Mouse (Mus musculus): ENCODE measurements around the gene Ttc9. TPM values are rescaled to one million over a fixed set of nuclear protein-coding genes. Genes with fewer than 3 reads are reported as not detected.

Gene Ttc9
- polyA plus RNA-seq, 1 experiment = not detected

DNA sequence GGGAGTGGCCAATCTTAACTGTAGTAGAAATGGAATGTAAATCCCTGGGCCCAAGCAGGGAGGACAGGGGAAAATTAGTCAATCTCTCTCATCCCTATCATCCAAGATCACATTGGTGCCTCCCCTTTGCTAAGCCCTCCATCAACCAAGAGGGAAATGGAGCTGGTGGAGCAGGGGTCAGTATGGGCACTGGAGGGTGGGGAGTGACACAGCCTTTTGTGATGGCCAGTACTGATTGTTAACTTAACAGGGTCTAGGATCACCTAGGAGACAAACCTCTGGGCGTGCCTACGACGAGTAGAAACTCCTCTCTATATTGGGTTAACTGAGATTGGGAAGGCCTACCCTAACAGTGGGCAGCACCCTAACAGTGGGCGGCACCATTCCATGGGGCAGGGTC lies 7.7 kb upstream of the Ttc9 start:
- H3K4me1 ChIP-seq (ENCODE audit: control insufficient read depth) = no peaks in the 10 kb centered on the region
- no peaks in the 10 kb centered on the region for H3K36me3 ChIP-seq (ENCODE audit: control insufficient read depth)
- H3K4me3 ChIP-seq (replicated peaks) = no peak overlapping the region
- TF ChIP-seq GATA1 (IDR thresholded peaks at IDR 0.05; ENCODE audit: low read length) (no peak), TAL1 (IDR thresholded peaks at IDR 0.05; ENCODE audit: low read length) (no peak)
- H3K27me3 ChIP-seq (ENCODE audit: control insufficient read depth) = peaks cover 10% of the 10 kb centered on the region
- no peaks in the 10 kb centered on the region for H3K9me3 ChIP-seq (ENCODE audit: control insufficient read depth, low read length)

GRCm38 (mm10) chr12:81626226-81626861 lies 4.7 kb upstream of the Ttc9 start:
- peaks cover 35% of the 10 kb centered on the region for H3K27me3 ChIP-seq (ENCODE audit: control insufficient read depth)
- no peaks in the 10 kb centered on the region for H3K9me3 ChIP-seq (ENCODE audit: control insufficient read depth, low read length)
- no peak overlapping the region for H3K4me3 ChIP-seq (replicated peaks)
- no peaks in the 10 kb centered on the region for H3K4me1 ChIP-seq (ENCODE audit: control insufficient read depth)
- no peaks in the 10 kb centered on the region for H3K36me3 ChIP-seq (ENCODE audit: control insufficient read depth)
- TF ChIP-seq TAL1 (IDR thresholded peaks at IDR 0.05; ENCODE audit: low read length) (no peak), GATA1 (IDR thresholded peaks at IDR 0.05; ENCODE audit: low read length) (no peak)

GRCm38 (mm10) chr12:81627426-81627825 lies 3.6 kb upstream of the Ttc9 start:
- H3K9me3 ChIP-seq (ENCODE audit: control insufficient read depth, low read length) = no peaks in the 10 kb centered on the region
- H3K36me3 ChIP-seq (ENCODE audit: control insufficient read depth) = no peaks in the 10 kb centered on the region
- H3K27me3 ChIP-seq (ENCODE audit: control insufficient read depth) = peaks cover 46% of the 10 kb centered on the region
- TF ChIP-seq TAL1 (IDR thresholded peaks at IDR 0.05; ENCODE audit: low read length) = no peak
- no peak for TF ChIP-seq GATA1 (IDR thresholded peaks at IDR 0.05; ENCODE audit: low read length)
- no peaks in the 10 kb centered on the region for H3K4me1 ChIP-seq (ENCODE audit: control insufficient read depth)
- H3K4me3 ChIP-seq (replicated peaks) = no peak overlapping the region

GRCm38 (mm10) chr12:81628091-81628490 lies 3.0 kb upstream of the Ttc9 start:
- H3K9me3 ChIP-seq (ENCODE audit: control insufficient read depth, low read length) = no peaks in the 10 kb centered on the region
- no peaks in the 10 kb centered on the region for H3K36me3 ChIP-seq (ENCODE audit: control insufficient read depth)
- TF ChIP-seq GATA1 (IDR thresholded peaks at IDR 0.05; ENCODE audit: low read length) (no peak), TAL1 (IDR thresholded peaks at IDR 0.05; ENCODE audit: low read length) (no peak)
- peaks cover 52% of the 10 kb centered on the region for H3K27me3 ChIP-seq (ENCODE audit: control insufficient read depth)
- no peak overlapping the region for H3K4me3 ChIP-seq (replicated peaks)
- no peaks in the 10 kb centered on the region for H3K4me1 ChIP-seq (ENCODE audit: control insufficient read depth)

- H3K4me3 ChIP-seq (replicated peaks) = no peak overlapping the region
- TF ChIP-seq GATA1 (IDR thresholded peaks at IDR 0.05; ENCODE audit: low read length) (no peak), TAL1 (IDR thresholded peaks at IDR 0.05; ENCODE audit: low read length) (no peak)
- H3K9me3 ChIP-seq (ENCODE audit: control insufficient read depth, low read length) = no peaks in the 10 kb centered on the region
- H3K36me3 ChIP-seq (ENCODE audit: control insufficient read depth) = no peaks in the 10 kb centered on the region
- peaks cover 58% of the 10 kb centered on the region for H3K27me3 ChIP-seq (ENCODE audit: control insufficient read depth)
- no peaks in the 10 kb centered on the region for H3K4me1 ChIP-seq (ENCODE audit: control insufficient read depth)
These were observed 532 bp upstream of the Ttc9 start for GRCm38 (mm10) chr12:81630520-81630914.

GRCm38 (mm10) chr12:81631661-81632401 lies 782 bp downstream of the Ttc9 start:
- Histone ChIP-seq H3K4me1 (ENCODE audit: control insufficient read depth) (no peaks in the 10 kb centered on the region), H3K27me3 (ENCODE audit: control insufficient read depth) (peaks cover 51% of the 10 kb centered on the region), H3K36me3 (ENCODE audit: control insufficient read depth) (no peaks in the 10 kb centered on the region), H3K9me3 (ENCODE audit: control insufficient read depth, low read length) (no peaks in the 10 kb centered on the region), H3K4me3 (replicated peaks) (no peak overlapping the region)
- no peak for TF ChIP-seq GATA1 (IDR thresholded peaks at IDR 0.05; ENCODE audit: low read length)
- no peak for TF ChIP-seq TAL1 (IDR thresholded peaks at IDR 0.05; ENCODE audit: low read length)

- peaks cover 50% of the 10 kb centered on the region for H3K27me3 ChIP-seq (ENCODE audit: control insufficient read depth)
These were observed 2.2 kb downstream of the Ttc9 start for GRCm38 (mm10) chr12:81633246-81633645.

DNA sequence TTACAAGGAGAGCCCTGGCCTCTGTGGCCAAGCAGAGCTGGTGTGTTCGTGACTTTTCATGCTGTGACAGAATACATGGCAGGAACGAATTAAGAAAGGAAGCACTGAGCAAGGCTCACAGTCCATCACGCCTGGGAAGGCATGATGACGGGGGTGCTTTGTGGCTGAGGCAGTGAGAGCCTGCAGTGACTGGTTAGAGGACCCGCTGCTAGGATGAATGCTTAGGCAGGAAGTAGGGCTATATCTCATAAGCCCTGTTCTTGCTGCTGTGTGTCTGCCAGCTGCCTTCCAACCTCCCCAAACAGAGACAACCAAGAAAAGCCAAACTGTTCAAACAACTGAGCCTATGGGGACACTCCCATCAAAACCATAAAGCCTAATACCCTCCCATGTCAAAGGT lies 9.6 kb downstream of the Ttc9 start:
- H3K4me1 ChIP-seq (ENCODE audit: control insufficient read depth) = no peaks in the 10 kb centered on the region
- no peak overlapping the region for H3K4me3 ChIP-seq (replicated peaks)
- H3K9me3 ChIP-seq (ENCODE audit: control insufficient read depth, low read length) = no peaks in the 10 kb centered on the region
- no peaks in the 10 kb centered on the region for H3K27me3 ChIP-seq (ENCODE audit: control insufficient read depth)
- TF ChIP-seq TAL1 (IDR thresholded peaks at IDR 0.05; ENCODE audit: low read length) = no peak
- TF ChIP-seq GATA1 (IDR thresholded peaks at IDR 0.05; ENCODE audit: low read length) = no peak
- no peaks in the 10 kb centered on the region for H3K36me3 ChIP-seq (ENCODE audit: control insufficient read depth)

More at GRCm38 (mm10) chr12:81633246-81633645, 2.2 kb downstream of the Ttc9 start:
- H3K36me3 ChIP-seq (ENCODE audit: control insufficient read depth) = no peaks in the 10 kb centered on the region
- no peaks in the 10 kb centered on the region for H3K9me3 ChIP-seq (ENCODE audit: control insufficient read depth, low read length)
- TF ChIP-seq TAL1 (IDR thresholded peaks at IDR 0.05; ENCODE audit: low read length) (no peak), GATA1 (IDR thresholded peaks at IDR 0.05; ENCODE audit: low read length) (no peak)
- H3K4me1 ChIP-seq (ENCODE audit: control insufficient read depth) = no peaks in the 10 kb centered on the region
- H3K4me3 ChIP-seq (replicated peaks) = no peak overlapping the region

DNA sequence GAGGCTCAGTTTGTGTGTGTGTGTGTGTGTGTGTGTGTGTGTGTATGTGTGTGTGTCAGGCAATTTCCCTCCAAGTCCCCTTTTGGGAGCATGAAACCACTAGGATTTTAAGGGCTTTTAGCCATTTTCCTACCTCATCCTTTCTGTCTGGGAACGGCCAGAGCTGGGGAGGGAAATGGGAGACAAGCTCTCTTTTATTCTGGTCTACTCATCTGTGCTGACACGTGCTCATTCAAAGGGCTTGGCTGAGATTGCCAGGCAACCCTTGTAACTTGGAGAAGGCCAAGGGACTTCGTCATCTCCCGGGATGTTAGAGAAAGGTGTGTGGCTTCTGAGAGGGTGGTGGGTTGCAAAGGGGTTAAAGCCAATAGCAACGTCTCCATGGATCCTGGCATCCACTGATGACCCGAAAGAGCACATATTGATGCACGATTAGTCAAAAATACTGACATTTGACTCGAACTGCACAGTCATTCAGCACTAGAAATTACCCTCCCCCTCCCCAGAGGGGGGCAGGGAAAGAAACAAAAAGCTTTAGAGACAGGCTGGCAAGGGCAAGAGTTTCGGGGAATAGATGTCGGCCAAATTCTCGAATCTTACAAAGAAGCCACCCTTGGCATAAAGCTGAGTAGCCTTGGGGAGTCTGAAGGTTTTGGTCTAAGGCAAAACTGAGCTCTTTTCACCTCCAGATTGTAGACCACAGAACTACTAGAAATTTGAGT lies 11.5 kb downstream of the Ttc9 start:
- Histone ChIP-seq H3K4me1 (ENCODE audit: control insufficient read depth) (no peaks in the 10 kb centered on the region), H3K4me3 (replicated peaks) (no peak overlapping the region), H3K27me3 (ENCODE audit: control insufficient read depth) (no peaks in the 10 kb centered on the region), H3K36me3 (ENCODE audit: control insufficient read depth) (no peaks in the 10 kb centered on the region), H3K9me3 (ENCODE audit: control insufficient read depth, low read length) (no peaks in the 10 kb centered on the region)
- TF ChIP-seq TAL1 (IDR thresholded peaks at IDR 0.05; ENCODE audit: low read length) (no peak), GATA1 (IDR thresholded peaks at IDR 0.05; ENCODE audit: low read length) (no peak)
